Mouse (Mus musculus) liver, embryonic 14.5 days (tissue): ENCODE measurements around the gene Xrn2. TPM values are rescaled to one million over a fixed set of nuclear protein-coding genes. Genes with fewer than 3 reads are reported as not detected.

Experiments
- ATAC-seq: fragments of 200-750 bp; cut with Nextera tagmentation; 2 replicates; pipeline ENCODE4 v1.8.0; 2017; ENCODE audit warnings: moderate number of reproducible peaks, mild to moderate bottlenecking, moderate library complexity; ENCODE audit not compliant: insufficient read depth
- DNase-seq, 3 experiments: peaks; one replicate each; pipeline ENCODE4 v3.0.0-alpha.2; 2012 to 2013; ENCODE audit warnings: low read depth in 3 of 3, low spot score in 3 of 3
- H3K27ac ChIP-seq: fragments of 300-500 bp; sonication (generic); 2 replicates; pipeline ENCODE4 v1.5.1; 2014; ENCODE audit warnings: moderate library complexity, mild to moderate bottlenecking, control low read depth, inconsistent platforms
- H3K27me3 ChIP-seq: fragments of 300-500 bp; sonication (generic); 2 replicates; pipeline ENCODE4 v1.6.1; 2014; ENCODE audit warnings: mild to moderate bottlenecking, low read length, moderate library complexity; ENCODE audit not compliant: control insufficient read depth, insufficient read depth
- H3K36me3 ChIP-seq: fragments of 300-500 bp; sonication (generic); replicated peaks from 2 replicates; pipeline ENCODE4 v1.6.1; 2014; ENCODE audit warnings: low read depth; ENCODE audit not compliant: control insufficient read depth, insufficient read depth
- H3K4me1 ChIP-seq, 2 experiments: fragments of 200-500 bp in 1 of 2; fragments of 300-500 bp in 1 of 2; sonication (generic) in 1 of 2; replicated peaks; 2 replicates each; pipeline ENCODE4 v1.6.1; 2012 to 2014; ENCODE audit warnings: antibody characterized with exemption in 1 of 2, inconsistent platforms in 1 of 2, low read length in 1 of 2; ENCODE audit not compliant: control insufficient read depth in 2 of 2, insufficient read depth in 2 of 2
- H3K4me2 ChIP-seq: fragments of 300-500 bp; sonication (generic); 2 replicates; pipeline ENCODE4 v1.6.1; 2014; ENCODE audit warnings: low read depth, mild to moderate bottlenecking, control low read depth, moderate library complexity
- H3K4me3 ChIP-seq, 2 experiments: fragments of 200-500 bp in 1 of 2; fragments of 300-500 bp in 1 of 2; sonication (generic) in 1 of 2; 2 replicates each; pipeline ENCODE4 v1.5.1; 2012 to 2014; ENCODE audit warnings: low read depth in 2 of 2, low read length in 2 of 2, mild to moderate bottlenecking in 2 of 2, control low read depth in 1 of 2, inconsistent platforms in 1 of 2, moderate library complexity in 1 of 2; ENCODE audit not compliant: insufficient read depth in 1 of 2
- H3K9ac ChIP-seq: fragments of 300-500 bp; sonication (generic); replicated peaks from 2 replicates; pipeline ENCODE4 v1.6.1; 2014; ENCODE audit warnings: mild to moderate bottlenecking, control low read depth, moderate library complexity
- H3K9me3 ChIP-seq: fragments of 300-500 bp; sonication (generic); 2 replicates; pipeline ENCODE4 v1.6.1; 2016; ENCODE audit warnings: low read length, mixed read lengths; ENCODE audit not compliant: control insufficient read depth
- CTCF ChIP-seq: IDR thresholded peaks from 2 replicates; pipeline ENCODE4 v1.5.1; 2016; ENCODE audit warnings: antibody characterized with exemption, low read depth, control low read depth
- EP300 ChIP-seq: IDR thresholded peaks from 2 replicates; pipeline ENCODE4 v1.6.1; 2016; ENCODE audit warnings: antibody characterized with exemption, low read depth
- WGBS: fragments of 180-500 bp; shearing (Covaris S2); extraction: QIAGEN DNeasy Blood & Tissue Kit; methylation state at CpG from one replicate; pipeline ENCODE4 v1.1.7; 2014; ENCODE audit not compliant: insufficient replicate concordance; 5-methylcytosine and 5-hydroxymethylcytosine counted together
- polyA plus RNA-seq, 2 experiments: library from polyadenylated mRNA; depleted of rRNA in 1 of 2; stranded (reverse) in 1 of 2; unstranded in 1 of 2; fragments of >200 nt; fragmentation: Nextera tagmentation in 1 of 2; extraction: Ambion mirVana in 1 of 2; gene quantifications; 2 replicates each; pipeline versions ENCODE4 v1.2.1 to v1.2.3; 2012 to 2014

The Xrn2 gene
- polyA plus RNA-seq (2012; rRNA removed): 12.7 and 20.6 TPM in 2 replicates
- polyA plus RNA-seq (2014; fragmentation: Nextera tagmentation; extraction: Ambion mirVana): 32.2 and 32.5 TPM in 2 replicates

DNA sequence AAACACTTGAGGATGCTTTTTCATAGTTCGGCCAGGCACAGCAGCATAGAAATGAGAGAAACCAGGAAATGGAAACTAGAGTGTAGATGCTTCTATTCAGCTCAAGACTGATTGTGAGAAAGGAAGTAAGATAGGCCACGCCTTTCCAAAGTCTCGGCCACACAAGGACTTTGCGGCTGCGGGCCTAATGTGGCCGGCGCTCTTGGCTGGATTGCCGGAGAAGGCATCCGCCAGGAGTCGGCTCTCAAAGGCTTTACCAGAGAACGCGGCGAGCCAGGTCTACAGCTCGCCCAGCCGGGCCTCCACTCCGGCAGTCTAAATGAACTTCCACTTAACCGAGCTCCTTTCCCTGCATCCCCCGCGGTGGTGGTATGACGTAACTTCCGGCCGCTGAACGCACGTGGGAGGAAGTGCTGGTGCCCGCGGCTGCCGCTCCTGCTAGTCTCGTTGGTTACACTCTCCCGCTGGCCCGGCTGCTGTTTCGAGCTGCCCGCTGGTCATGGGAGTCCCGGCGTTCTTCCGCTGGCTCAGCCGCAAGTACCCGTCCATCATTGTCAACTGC, at the start of gene Xrn2:
Gene Xrn2, plus strand, starts transcription at position 374 of the 562 bp plus-strand sequence.
- ATAC-seq: peak; percentile 94
- Histone ChIP-seq H3K4me3 (peak within 1 kb of the TSS; percentile 85 to 88), H3K27ac (peak within 1 kb of the TSS; percentile 76), H3K27me3 (no peaks in the 10 kb centered on the region), H3K36me3 (no peaks in the 10 kb centered on the region), H3K4me1 (peaks cover 8 to 26% of the 10 kb centered on the region in 2 experiments), H3K9me3 (no peaks in the 10 kb centered on the region), H3K4me2 (peak within 1 kb of the TSS; percentile 79), H3K9ac (peak within 1 kb of the TSS; percentile 80)
- peak; percentile 16; the same call in 1 of the 2 replicates for TF ChIP-seq EP300
- TF ChIP-seq CTCF: no peak
- peak; percentile 82 to 89 (median 87) for DNase-seq
- WGBS: under 1% methylated on average over 37 of the region's 37 CpGs

DNA sequence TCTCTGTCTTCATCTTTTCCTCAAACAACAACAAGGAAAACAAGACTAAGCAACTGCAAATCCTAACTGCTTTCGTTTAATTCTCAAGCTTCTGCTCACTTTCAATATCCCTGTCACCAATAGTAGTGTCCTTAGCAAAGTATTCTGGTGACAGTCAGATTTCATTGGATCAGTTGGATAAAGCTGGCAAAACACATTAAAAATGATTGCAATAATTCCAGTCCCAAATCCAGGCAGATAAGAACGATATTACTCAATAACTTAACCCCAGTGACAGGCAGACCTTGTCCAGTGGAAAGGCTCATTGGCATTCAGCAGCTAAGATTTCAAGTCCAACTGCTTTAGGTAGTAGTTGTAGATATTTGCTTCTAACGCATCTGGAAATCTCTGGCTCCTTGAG, 37.8 kb upstream of the Xrn2 start:
- 55% methylated on average over 3 of the region's 3 CpGs for WGBS
- H3K9ac ChIP-seq: no peak overlapping the region
- H3K36me3 ChIP-seq: no peaks in the 10 kb centered on the region
- ATAC-seq: no peak
- H3K27ac ChIP-seq: no peak overlapping the region
- TF ChIP-seq EP300 (no peak), CTCF (no peak)
- H3K27me3 ChIP-seq: no peaks in the 10 kb centered on the region
- DNase-seq: no peak
- H3K4me3 ChIP-seq: no peak overlapping the region
- H3K9me3 ChIP-seq: no peaks in the 10 kb centered on the region
- no peak overlapping the region for H3K4me2 ChIP-seq
- H3K4me1 ChIP-seq: no peaks in the 10 kb centered on the region

DNA sequence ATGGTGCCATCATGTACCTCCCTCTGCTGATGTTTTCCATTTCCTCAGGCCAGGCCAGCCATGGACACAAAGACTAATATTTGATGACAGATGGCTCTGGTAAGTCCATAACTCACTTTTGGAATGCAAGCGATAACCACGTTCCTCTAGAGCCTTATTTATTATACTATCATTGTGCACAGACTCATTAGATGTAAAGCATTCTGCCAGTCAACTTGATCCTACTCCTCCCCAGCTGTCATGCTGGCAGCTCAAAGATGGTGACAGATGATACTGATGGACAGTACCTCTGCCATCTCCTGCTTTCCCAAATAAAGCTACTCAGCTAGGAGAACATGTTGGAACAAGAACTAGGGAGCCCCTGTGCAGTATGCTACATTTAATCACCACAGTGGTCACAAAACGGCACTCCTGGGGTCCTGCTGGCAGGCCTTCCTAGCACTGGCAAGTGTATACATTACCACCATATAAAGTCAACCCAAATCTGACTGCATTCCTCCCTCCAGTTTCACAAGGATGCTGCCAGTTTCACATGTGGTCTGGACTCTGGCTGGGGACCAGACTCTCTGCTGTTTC, 37.3 kb upstream of the Xrn2 start:
- no peaks in the 10 kb centered on the region for H3K27me3 ChIP-seq
- no peak for DNase-seq
- no peaks in the 10 kb centered on the region for H3K36me3 ChIP-seq
- no peak overlapping the region for H3K9ac ChIP-seq
- H3K4me1 ChIP-seq: no peaks in the 10 kb centered on the region
- H3K4me2 ChIP-seq: no peak overlapping the region
- no peak for TF ChIP-seq CTCF
- TF ChIP-seq EP300: no peak
- no peak overlapping the region for H3K27ac ChIP-seq
- no peak for ATAC-seq
- 69% methylated on average over 3 of the region's 3 CpGs for WGBS
- no peaks in the 10 kb centered on the region for H3K9me3 ChIP-seq
- H3K4me3 ChIP-seq: no peak overlapping the region

GRCm38 (mm10) chr2:146982786-146983185, 30.0 kb upstream of the Xrn2 start:
- H3K9ac ChIP-seq: no peak overlapping the region
- no peak overlapping the region for H3K4me2 ChIP-seq
- H3K9me3 ChIP-seq: no peaks in the 10 kb centered on the region
- H3K4me3 ChIP-seq: no peak overlapping the region
- no peaks in the 10 kb centered on the region for H3K4me1 ChIP-seq
- no peaks in the 10 kb centered on the region for H3K27me3 ChIP-seq
- no peak overlapping the region for H3K27ac ChIP-seq
- no peak for DNase-seq
- no peaks in the 10 kb centered on the region for H3K36me3 ChIP-seq
- WGBS: 69% methylated on average over 2 of the region's 2 CpGs
- ATAC-seq: no peak
- no peak for TF ChIP-seq EP300

DNA sequence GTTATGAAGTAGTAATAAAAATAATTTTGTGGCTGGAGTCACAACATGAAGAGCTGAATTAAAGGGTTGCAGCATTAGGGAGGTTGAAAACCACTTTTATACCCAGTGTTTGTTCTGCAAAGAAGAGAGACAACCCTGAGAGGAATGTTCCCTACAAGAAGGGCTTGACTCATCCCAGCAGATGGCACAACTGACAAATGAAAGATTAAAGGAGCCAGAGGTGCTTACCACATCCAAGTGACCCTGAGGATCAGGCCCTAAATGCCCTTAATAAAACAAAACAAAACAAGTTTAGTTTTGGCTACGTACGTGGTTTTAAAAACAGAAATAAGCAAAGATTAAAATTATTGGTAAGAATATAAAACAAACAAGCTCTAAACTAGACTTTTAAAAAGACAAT, 28.0 kb upstream of the Xrn2 start:
- H3K4me1 ChIP-seq: no peaks in the 10 kb centered on the region
- no peak for DNase-seq

More for the DNA sequence above, 28.0 kb upstream of the Xrn2 start:
- H3K4me2 ChIP-seq: no peak overlapping the region
- ATAC-seq: no peak
- no peaks in the 10 kb centered on the region for H3K9me3 ChIP-seq
- H3K36me3 ChIP-seq: no peaks in the 10 kb centered on the region
- WGBS: 76% methylated on average over 2 of the region's 2 CpGs
- H3K27ac ChIP-seq: no peak overlapping the region
- no peak overlapping the region for H3K9ac ChIP-seq
- H3K27me3 ChIP-seq: no peaks in the 10 kb centered on the region
- TF ChIP-seq EP300: no peak
- no peak for TF ChIP-seq CTCF
- H3K4me3 ChIP-seq: no peak overlapping the region
